18 mouse cellular contexts compared by ENCODE assay signal in genomic region chr5:67155582-67155981, GRCm38 (mm10). TPM values are rescaled to one million over a fixed set of nuclear protein-coding genes. Genes with fewer than 3 reads are reported as not detected.
A peak's percentile ranks its signal among the peaks of the same experiment; 100 is the strongest.
DNase-seq lines count a peak whose midpoint lies in the region; ATAC-seq and TF ChIP-seq lines count a peak whose summit lies in the region.
"Had no signal": no experiment of that assay in that cellular context is flagged by ENCODE, and none has a peak within 500 bp of the region (broad histone marks: within the 10 kb centered on the region; RNA-seq: fewer than 3 reads in every experiment).

No protein-coding gene starts in this region.

- peak; percentile 85 for ATAC-seq in erythroblast, adult 5-6 weeks (replicated peaks; ENCODE audit: low FRiP score, poor library complexity, severe bottlenecking)
- ATAC-seq in liver, embryonic 12.5 days = peak; percentile 82
- ATAC-seq in stomach, embryonic 15.5 days (ENCODE audit: insufficient read depth, low FRiP score, low read depth) = peak; percentile 35; the same call in 1 of the 2 replicates
- no peak for ATAC-seq in forebrain, postnatal 0 days
- ATAC-seq: midbrain, embryonic 16.5 days had no signal

- no peak overlapping the region for H3K4me2 ChIP-seq in liver, embryonic 12.5 days
- H3K4me2 ChIP-seq in stomach, embryonic 15.5 days = no peak overlapping the region
- H3K4me2 ChIP-seq in forebrain, postnatal 0 days (ENCODE audit: low read depth) = no peak overlapping the region
- H3K4me2 ChIP-seq: limb, embryonic 13.5 days; neural tube, embryonic 15.5 days had no signal

- no peak overlapping the region for H3K4me3 ChIP-seq in liver, embryonic 12.5 days
- H3K4me3 ChIP-seq in stomach, embryonic 15.5 days (replicated peaks) = no peak overlapping the region
- no peak overlapping the region for H3K4me3 ChIP-seq in forebrain, postnatal 0 days (ENCODE audit: low read depth, low read length)
- H3K4me3 ChIP-seq: limb, embryonic 13.5 days; neural tube, embryonic 15.5 days had no signal

- peaks cover 8% of the 10 kb centered on the region for H3K9me3 ChIP-seq in liver, embryonic 12.5 days (replicated peaks)
- H3K9me3 ChIP-seq in stomach, embryonic 15.5 days = no peaks in the 10 kb centered on the region
- no peaks in the 10 kb centered on the region for H3K9me3 ChIP-seq in forebrain, postnatal 0 days (ENCODE audit: low read length)
- H3K9me3 ChIP-seq: limb, embryonic 13.5 days; neural tube, embryonic 15.5 days had no signal

- H3K4me1 ChIP-seq in liver, embryonic 12.5 days = no peaks in the 10 kb centered on the region
- H3K4me1 ChIP-seq in stomach, embryonic 15.5 days = no peaks in the 10 kb centered on the region
- H3K4me1 ChIP-seq in forebrain, postnatal 0 days (ENCODE audit: insufficient read depth) = no peaks in the 10 kb centered on the region
- H3K4me1 ChIP-seq: limb, embryonic 13.5 days; neural tube, embryonic 15.5 days had no signal

- intact Hi-C loops in left cerebral cortex, postnatal 4 days (cut with DNase I) = no loop called here

- TF ChIP-seq CTCF in forebrain, postnatal 0 days (IDR thresholded peaks at IDR 0.05; ENCODE audit: low read depth) = no peak

- H3K9ac ChIP-seq in liver, embryonic 12.5 days = no peak overlapping the region
- no peak overlapping the region for H3K9ac ChIP-seq in stomach, embryonic 15.5 days
- H3K9ac ChIP-seq in forebrain, postnatal 0 days = no peak overlapping the region
- H3K9ac ChIP-seq: limb, embryonic 13.5 days; neural tube, embryonic 15.5 days had no signal

- H3K27ac ChIP-seq in liver, embryonic 12.5 days = no peak overlapping the region
- no peak overlapping the region for H3K27ac ChIP-seq in stomach, embryonic 15.5 days
- no peak overlapping the region for H3K27ac ChIP-seq in forebrain, postnatal 0 days (ENCODE audit: low read depth, low read length)
- H3K27ac ChIP-seq: limb, embryonic 13.5 days; neural tube, embryonic 15.5 days had no signal

- H3K36me3 ChIP-seq in liver, embryonic 12.5 days = no peaks in the 10 kb centered on the region
- H3K36me3 ChIP-seq in stomach, embryonic 15.5 days = no peaks in the 10 kb centered on the region
- no peaks in the 10 kb centered on the region for H3K36me3 ChIP-seq in forebrain, postnatal 0 days (ENCODE audit: insufficient read depth)
- H3K36me3 ChIP-seq: limb, embryonic 13.5 days; neural tube, embryonic 15.5 days had no signal

- peak; percentile 5 for DNase-seq in lung, postnatal 10 days
- DNase-seq in lung, postnatal 4 days = no peak
- no peak for DNase-seq in left cerebral cortex, postnatal 4 days
- no peak for DNase-seq in gastrocnemius, postnatal 4 days (ENCODE audit: low spot score in 2 of 2)
- no peak for DNase-seq in forebrain, postnatal 0 days
- DNase-seq: adrenal gland, postnatal 14 days; cerebellum, adult 11 months; heart, postnatal 4 days; kidney, adult 8-10 months; lung, postnatal 36 days; thymus, postnatal 25 days had no signal

- H3K27me3 ChIP-seq in liver, embryonic 12.5 days (replicated peaks) = no peaks in the 10 kb centered on the region
- no peaks in the 10 kb centered on the region for H3K27me3 ChIP-seq in stomach, embryonic 15.5 days (replicated peaks)
- no peaks in the 10 kb centered on the region for H3K27me3 ChIP-seq in forebrain, postnatal 0 days (ENCODE audit: insufficient read depth, low read length)
- H3K27me3 ChIP-seq: limb, embryonic 13.5 days; neural tube, embryonic 15.5 days had no signal

RNA-seq across cellular contexts. Expression of gene Phox2b, which starts 56.5 kb away (rescaled TPM):
- not detected in 2 replicates for total RNA-seq in erythroblast, adult 5-6 weeks (2015; ENCODE audit: low replicate concordance)
- not detected in 2 replicates for total RNA-seq in erythroblast, adult 5-6 weeks (2017; ENCODE audit: low replicate concordance)
- polyA plus RNA-seq in liver, embryonic 12.5 days (2016; fragmentation: Nextera tagmentation; extraction: Ambion mirVana) = 0.37 TPM in 1 of 2 replicates, not detected in the other
- 20.3 and 20.7 TPM in 2 replicates for polyA plus RNA-seq in stomach, embryonic 15.5 days (2015; fragmentation: Nextera tagmentation; extraction: Ambion mirVana)
- total RNA-seq in left cerebral cortex, postnatal 4 days (2021) = not detected
- under 1 TPM in 1 of 2 experiments, not detected in 1; 0.10 TPM for total RNA-seq in gastrocnemius, postnatal 4 days (2021)
- not detected in 2 replicates for total RNA-seq in forebrain, postnatal 0 days (2014; rRNA removed)
- not detected in 2 replicates for polyA plus RNA-seq in forebrain, postnatal 0 days (2015; fragmentation: Nextera tagmentation; extraction: Ambion mirVana)
- polyA plus RNA-seq: C2C12 had no signal
